23 mouse cellular contexts compared by ENCODE assay signal in the genomic region with DNA sequence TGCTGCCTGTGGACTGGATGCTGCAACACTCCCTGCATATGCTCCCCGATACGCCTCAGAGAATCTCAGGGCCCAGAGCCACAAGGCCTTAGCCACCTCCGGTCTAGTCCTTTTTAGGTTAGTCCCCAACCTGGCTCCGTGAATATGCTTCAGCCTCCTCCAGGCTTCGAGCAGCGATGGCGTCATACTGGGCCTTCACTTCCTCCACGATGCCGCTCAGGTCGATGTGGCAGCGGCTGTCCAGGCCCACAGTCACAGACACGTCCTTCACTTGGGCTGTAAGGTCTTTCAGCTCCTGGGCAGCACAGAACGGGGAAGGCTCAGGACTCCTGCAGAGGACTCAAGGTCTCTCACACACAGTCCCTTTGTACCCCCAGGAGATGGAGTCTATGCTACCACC. TPM values are rescaled to one million over a fixed set of nuclear protein-coding genes. Genes with fewer than 3 reads are reported as not detected.
"Had no signal": no experiment of that assay in that cellular context is flagged by ENCODE, and none has a peak within 500 bp of the region (broad histone marks: within the 10 kb centered on the region; RNA-seq: fewer than 3 reads in every experiment).

No protein-coding gene starts in this region.

- H3K9me3 ChIP-seq: liver, embryonic 13.5 days; megakaryocyte, embryonic 14.5 days; midbrain, embryonic 10.5 days; midbrain, embryonic 15.5 days; neural tube, embryonic 12.5 days; neural tube, embryonic 15.5 days had no signal

- H3K27me3 ChIP-seq: liver, embryonic 13.5 days; midbrain, embryonic 15.5 days; neural tube, embryonic 12.5 days had no signal

- H3K4me3 ChIP-seq: liver, embryonic 13.5 days; megakaryocyte, embryonic 14.5 days; midbrain, embryonic 10.5 days; midbrain, embryonic 15.5 days; neural tube, embryonic 12.5 days; neural tube, embryonic 15.5 days had no signal

- H3K9ac ChIP-seq: liver, embryonic 13.5 days; midbrain, embryonic 15.5 days; neural tube, embryonic 12.5 days; neural tube, embryonic 15.5 days had no signal

- H3K4me1 ChIP-seq: liver, embryonic 13.5 days; midbrain, embryonic 10.5 days; midbrain, embryonic 15.5 days; neural tube, embryonic 12.5 days; neural tube, embryonic 15.5 days had no signal

- DNase-seq: kidney, adult 18-20 months; kidney, adult 9 months; kidney, postnatal 14 days; kidney, postnatal 4 days; liver, embryonic 13.5 days; lung, adult 2 months; lung, postnatal 14 days; lung, postnatal 4 days; retina, postnatal 1 day; right cerebral cortex, postnatal 4 days; thymus, adult 2 months; thymus, postnatal 14 days; thymus, postnatal 4 days had no signal

- H3K36me3 ChIP-seq: liver, embryonic 13.5 days; midbrain, embryonic 10.5 days; midbrain, embryonic 15.5 days; neural tube, embryonic 12.5 days; neural tube, embryonic 15.5 days had no signal

- ATAC-seq: midbrain, embryonic 15.5 days had no signal

- H3K4me2 ChIP-seq: liver, embryonic 13.5 days; midbrain, embryonic 15.5 days; neural tube, embryonic 12.5 days; neural tube, embryonic 15.5 days had no signal

- H3K27ac ChIP-seq: liver, embryonic 13.5 days; midbrain, embryonic 10.5 days; midbrain, embryonic 15.5 days; neural tube, embryonic 12.5 days; neural tube, embryonic 15.5 days had no signal

RNA-seq across cellular contexts. Expression of gene Krt80, which starts 17.9 kb away (rescaled TPM):
- polyA plus RNA-seq: limb, embryonic 11.5 days; neural tube, embryonic 12.5 days had no signal

RNA-seq across cellular contexts. Expression of gene Krt7, which starts 58.8 kb away (rescaled TPM):
- total RNA-seq: layer of hippocampus, adult 18-20 months; layer of hippocampus, postnatal 14 days had no signal

RNA-seq across cellular contexts. Expression of gene 6030408B16Rik, which starts 59.0 kb away (rescaled TPM):
- total RNA-seq: left cerebral cortex, postnatal 25 days; liver, adult 2 months had no signal
- polyA plus RNA-seq: liver, adult 2 months had no signal
